Mouse (Mus musculus): ENCODE results near the gene Pxn. TPM values are rescaled to one million over a fixed set of nuclear protein-coding genes. Genes with fewer than 3 reads are reported as not detected.

Gene Pxn
- 21.9 and 26.2 TPM in 2 replicates for polyA plus RNA-seq (2015; fragmentation: Nextera tagmentation; extraction: Ambion mirVana)

DNA sequence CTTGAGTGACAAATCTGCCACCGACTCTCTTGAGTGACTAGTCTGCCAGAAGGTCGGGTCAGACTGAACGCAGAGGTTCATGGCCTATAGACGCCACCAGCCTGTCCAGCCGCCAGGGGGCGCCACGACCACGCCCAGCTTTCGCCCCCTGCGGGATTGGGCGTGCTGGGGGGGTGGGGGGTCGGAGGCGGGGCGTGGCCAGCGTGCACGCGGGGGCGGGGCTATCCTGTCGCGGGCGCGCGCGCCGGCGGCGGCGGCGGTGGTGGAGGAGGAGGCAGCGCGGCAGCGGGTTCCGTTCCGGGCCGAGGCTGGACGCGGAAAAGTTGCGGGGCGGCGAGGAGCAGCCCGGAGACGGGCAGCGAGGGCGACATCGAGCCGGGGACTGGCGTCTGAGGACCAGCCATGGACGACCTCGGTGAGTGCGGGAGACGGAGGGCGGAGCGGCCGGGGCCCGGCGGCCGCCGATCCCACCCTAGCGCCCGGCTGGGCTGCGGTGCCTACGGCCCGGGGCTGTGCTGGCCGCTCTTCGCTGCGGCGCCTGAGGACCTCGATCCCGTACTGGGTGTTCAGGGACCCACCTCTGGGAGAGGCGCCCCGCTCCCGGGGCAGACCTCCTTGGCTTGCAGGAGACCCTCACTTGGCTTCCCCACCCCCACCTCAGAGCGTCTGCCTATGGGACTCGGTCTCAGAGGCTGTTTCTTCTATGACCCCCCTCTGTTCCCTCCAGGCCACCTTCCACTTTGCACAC lies at the start of gene Pxn:
Gene Pxn (plus strand): TSS at position 223 of the 748 bp plus-strand sequence.

DNA sequence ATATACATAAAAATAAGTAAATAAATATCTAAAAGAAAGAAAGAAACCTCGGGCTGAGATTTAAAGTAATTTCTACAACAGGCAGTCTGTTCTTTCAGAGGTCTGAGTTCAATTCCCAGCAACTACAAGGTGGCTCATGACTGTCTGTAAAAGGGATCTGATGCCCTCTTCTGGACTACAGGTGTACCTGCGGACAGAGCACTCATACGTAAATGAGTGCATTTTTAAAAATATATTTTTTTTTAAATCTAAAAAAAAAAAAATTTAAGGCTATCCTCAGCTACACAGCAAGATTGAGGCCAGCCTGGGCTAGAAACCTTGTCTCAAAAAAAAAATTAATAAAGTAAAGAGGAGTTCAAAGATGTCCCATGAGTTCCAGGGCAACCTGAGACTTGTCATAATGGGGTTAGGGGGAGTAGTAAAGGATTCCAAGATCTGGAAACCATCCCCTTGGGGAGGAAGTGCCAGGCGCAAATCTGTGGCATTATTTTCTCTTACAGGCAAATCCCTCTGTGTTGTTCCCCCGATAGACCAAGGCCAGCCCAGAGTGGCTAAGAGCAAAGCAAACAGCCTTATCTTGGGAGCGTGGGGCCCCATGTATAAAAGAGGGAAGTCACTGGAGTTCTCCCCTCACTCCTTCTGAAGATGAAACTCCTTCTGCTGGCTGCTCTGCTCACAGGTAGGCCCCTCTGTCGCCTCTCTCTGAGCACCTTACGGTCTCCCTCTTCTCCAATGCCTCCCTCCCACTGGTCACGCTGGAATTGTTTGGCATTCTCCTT lies 40.6 kb upstream of the Pxn start, which contains the start of gene Pla2g1b:
Gene Pla2g1b (plus strand): TSS at position 621 of the 779 bp plus-strand sequence.

GRCm38 (mm10) chr5:115483947-115484920 lies 22.2 kb upstream of the Pxn start, which contains the start of gene Sirt4:
TSS of gene Sirt4 (minus strand) at chr5:115484725.

DNA sequence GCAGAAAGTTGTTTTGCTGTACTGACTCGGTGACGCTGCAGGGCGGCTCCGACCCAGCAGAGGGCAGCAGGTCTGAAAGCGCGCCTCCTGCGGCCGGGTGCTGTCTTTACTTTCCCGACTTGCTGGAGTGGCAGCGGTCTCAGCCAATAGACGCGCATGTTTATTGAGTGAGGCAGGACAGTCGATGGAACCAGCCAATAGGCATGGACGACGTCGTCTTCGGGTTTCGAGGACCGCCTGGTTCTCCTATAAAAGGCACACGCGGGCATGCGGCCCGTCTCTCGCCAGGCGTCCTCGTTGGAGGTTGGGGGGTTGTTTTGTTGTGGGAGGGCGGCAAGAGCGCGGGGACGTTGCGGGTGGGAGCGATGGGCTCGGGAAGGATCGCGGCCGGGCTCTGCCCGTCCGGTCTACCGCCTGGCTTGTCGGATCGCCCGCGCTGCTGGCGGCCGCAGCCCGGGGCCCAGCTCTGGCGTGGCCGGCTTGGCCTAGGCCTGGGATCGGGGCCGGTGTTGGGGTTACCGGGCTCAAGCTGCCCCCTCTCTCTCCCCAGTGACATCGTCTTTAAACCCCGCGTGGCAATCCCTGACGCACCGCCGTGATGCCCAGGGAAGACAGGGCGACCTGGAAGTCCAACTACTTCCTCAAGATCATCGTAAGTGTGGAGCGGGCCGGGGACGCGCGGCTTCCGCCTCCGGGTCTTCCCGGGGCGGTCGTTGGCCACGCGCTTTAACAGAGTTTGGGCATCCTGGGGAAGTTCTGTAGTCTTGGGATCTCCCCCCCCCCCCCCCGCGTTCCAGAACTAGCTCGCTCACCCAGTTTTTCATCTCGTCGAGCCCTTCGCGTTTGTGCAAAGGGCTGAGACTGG lies 53.0 kb downstream of the Pxn start, which contains the start of gene Rplp0:
Gene Rplp0 (plus strand): TSS at position 231 of the 865 bp plus-strand sequence.

GRCm38 (mm10) chr5:115564737-115565393 lies 58.4 kb downstream of the Pxn start, which contains the start of gene Gcn1l1:
TSS of gene Gcn1l1 (plus strand) at chr5:115565254.

Small RNA genes within 50 kb of the gene (microRNA-seq; reads per million reads assigned to microRNA genes)
- not detected for gene Mir7029 (ENCODE audit: borderline replicate concordance, insufficient number of aligned reads)

Other genes with a start within 250 kb of the Pxn start
- gene Rnf10, start 233.8 kb upstream of the Pxn start, polyA plus RNA-seq (2015; fragmentation: Nextera tagmentation; extraction: Ambion mirVana) = 98.7 and 129 TPM in 2 replicates
- 28.4 and 38.6 TPM in 2 replicates for gene Coq5, start 227.0 kb upstream of the Pxn start, polyA plus RNA-seq (2015; fragmentation: Nextera tagmentation; extraction: Ambion mirVana)
- gene Dynll1, start 205.7 kb upstream of the Pxn start, polyA plus RNA-seq (2015; fragmentation: Nextera tagmentation; extraction: Ambion mirVana) = 875 and 948 TPM in 2 replicates
- gene Srsf9, start 179.5 kb upstream of the Pxn start, polyA plus RNA-seq (2015; fragmentation: Nextera tagmentation; extraction: Ambion mirVana) = 101 and 175 TPM in 2 replicates
- gene Gatc, start 165.5 kb upstream of the Pxn start, polyA plus RNA-seq (2015; fragmentation: Nextera tagmentation; extraction: Ambion mirVana) = 24.1 and 24.3 TPM in 2 replicates
- gene Triap1, start 165.5 kb upstream of the Pxn start, polyA plus RNA-seq (2015; fragmentation: Nextera tagmentation; extraction: Ambion mirVana) = 79.9 and 81.5 TPM in 2 replicates
- 1,163 and 1,602 TPM in 2 replicates for gene Cox6a1, start 157.7 kb upstream of the Pxn start, polyA plus RNA-seq (2015; fragmentation: Nextera tagmentation; extraction: Ambion mirVana)
- 7.9 and 8.3 TPM in 2 replicates for gene Msi1, start 77.1 kb upstream of the Pxn start, polyA plus RNA-seq (2015; fragmentation: Nextera tagmentation; extraction: Ambion mirVana)
- 1.2 and 1.7 TPM in 2 replicates for gene Pla2g1b, start 40.4 kb upstream of the Pxn start, polyA plus RNA-seq (2015; fragmentation: Nextera tagmentation; extraction: Ambion mirVana)
- gene Sirt4, start 22.0 kb upstream of the Pxn start, polyA plus RNA-seq (2015; fragmentation: Nextera tagmentation; extraction: Ambion mirVana) = 20.8 and 33.9 TPM in 2 replicates
- 991 and 1,032 TPM in 2 replicates for gene Rplp0, start 52.8 kb downstream of the Pxn start, polyA plus RNA-seq (2015; fragmentation: Nextera tagmentation; extraction: Ambion mirVana)
- gene Gcn1l1, start 58.6 kb downstream of the Pxn start, polyA plus RNA-seq (2015; fragmentation: Nextera tagmentation; extraction: Ambion mirVana) = 12.0 and 17.6 TPM in 2 replicates
- gene Rab35, start 125.2 kb downstream of the Pxn start, polyA plus RNA-seq (2015; fragmentation: Nextera tagmentation; extraction: Ambion mirVana) = 16.0 and 19.4 TPM in 2 replicates
- 12.3 and 14.0 TPM in 2 replicates for gene Bicdl1, start 224.9 kb downstream of the Pxn start, polyA plus RNA-seq (2015; fragmentation: Nextera tagmentation; extraction: Ambion mirVana)

Data from adrenal gland, postnatal 0 days (tissue).